Mouse (Mus musculus): ENCODE measurements around the gene Stk31. TPM values are rescaled to one million over a fixed set of nuclear protein-coding genes. Genes with fewer than 3 reads are reported as not detected.

Stk31 gene
- polyA plus RNA-seq, 1 experiment: not detected

GRCm38 (mm10) chr6:49483205-49483604 is 87.8 kb downstream of the Stk31 start:
- no peak for TF ChIP-seq GATA1 (IDR thresholded peaks at IDR 0.05; ENCODE audit: low read length)

GRCm38 (mm10) chr6:49491526-49491925 is 96.1 kb downstream of the Stk31 start:
- no peak for TF ChIP-seq GATA1 (IDR thresholded peaks at IDR 0.05; ENCODE audit: low read length)

- TF ChIP-seq GATA1 (IDR thresholded peaks at IDR 0.05; ENCODE audit: low read length): no peak
Observed at GRCm38 (mm10) chr6:49519053-49519452, 123.6 kb downstream of the Stk31 start.

Other genes with a start within 250 kb of the Stk31 start
- 21.0 and 30.8 TPM in 2 replicates for gene Igf2bp3, start 180.6 kb upstream of the Stk31 start, polyA plus RNA-seq (2012)
- 19.7 and 21.6 TPM in 2 replicates for gene Tra2a, start 131.6 kb upstream of the Stk31 start, polyA plus RNA-seq (2012)
- 0.90 and 1.5 TPM in 2 replicates for gene Ccdc126, start 76.3 kb upstream of the Stk31 start, polyA plus RNA-seq (2012)
- 0.37 and 0.60 TPM in 2 replicates for gene Fam221a, start 27.9 kb upstream of the Stk31 start, polyA plus RNA-seq (2012)

Data from G1E-ER4 (cell line).